Mouse (Mus musculus): ENCODE results near the gene Slc6a12. TPM values are rescaled to one million over a fixed set of nuclear protein-coding genes. Genes with fewer than 3 reads are reported as not detected.

The Slc6a12 gene
- total and polyA plus RNA-seq, 2 experiments, result 86.8 to 172 TPM

DNA sequence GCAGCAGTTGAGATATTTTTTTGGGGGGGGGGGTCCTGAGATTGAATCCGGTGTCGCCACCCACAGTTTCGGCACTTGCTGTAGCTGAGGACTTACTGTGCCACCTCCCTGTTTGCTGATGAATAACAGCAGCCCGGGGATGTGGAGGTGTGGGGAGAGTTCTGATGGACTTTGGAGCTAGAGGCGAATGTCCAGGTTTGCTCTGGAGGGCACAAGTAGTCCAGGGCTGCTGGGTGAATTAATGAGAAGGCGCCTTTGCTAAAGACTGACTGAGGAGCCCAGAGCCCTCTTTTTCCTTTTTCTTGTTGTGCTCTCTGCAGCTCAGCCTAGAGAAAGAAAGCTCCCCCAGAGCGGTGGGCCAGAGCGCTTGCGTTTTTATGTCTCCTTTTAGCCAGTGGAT is 38.2 kb upstream of the Slc6a12 start:
- Histone ChIP-seq H3K36me3 (ENCODE audit: control insufficient read depth, insufficient read depth, low read length) (no peaks in the 10 kb centered on the region), H3K27ac (replicated peaks; ENCODE audit: insufficient read depth, low read depth, low read length) (peak overlapping the region; percentile 100), H3K27me3 (ENCODE audit: control insufficient read depth, insufficient read depth, low read length) (no peaks in the 10 kb centered on the region), H3K4me3 (ENCODE audit: insufficient read depth, low read depth, low read length) (peak overlapping the region; percentile 59), H3K9ac (ENCODE audit: low read depth, low read length) (peak overlapping the region; percentile 87), H3K4me1 (ENCODE audit: control insufficient read depth, insufficient read depth, low read length) (peaks cover 38% of the 10 kb centered on the region), H3K79me2 (ENCODE audit: control insufficient read depth, insufficient read depth, low read length) (peaks cover 6% of the 10 kb centered on the region; the same call in 1 of the 2 replicates)
- 22% methylated on average over 9 of the region's 9 CpGs for WGBS
- TF ChIP-seq POLR2A (IDR thresholded peaks at IDR 0.05; ENCODE audit: extremely low read depth, insufficient read depth, low read length) (0 out of 2 replicates have a peak, but pooled peaks have one; percentile 5), CTCF (IDR thresholded peaks at IDR 0.05; ENCODE audit: low read depth, low read length) (no peak)
- DNase-seq (ENCODE audit: extremely low read depth, low read depth, low spot score), result peak; percentile 96

GRCm38 (mm10) chr6:121305571-121305970 is 37.3 kb upstream of the Slc6a12 start:
- Histone ChIP-seq H3K4me1 (ENCODE audit: control insufficient read depth, insufficient read depth, low read length) (peaks cover 44% of the 10 kb centered on the region), H3K36me3 (ENCODE audit: control insufficient read depth, insufficient read depth, low read length) (no peaks in the 10 kb centered on the region), H3K27ac (replicated peaks; ENCODE audit: insufficient read depth, low read depth, low read length) (peak overlapping the region; percentile 100), H3K27me3 (ENCODE audit: control insufficient read depth, insufficient read depth, low read length) (no peaks in the 10 kb centered on the region), H3K4me3 (ENCODE audit: insufficient read depth, low read depth, low read length) (no peak overlapping the region), H3K79me2 (ENCODE audit: control insufficient read depth, insufficient read depth, low read length) (peaks cover 6% of the 10 kb centered on the region; the same call in 1 of the 2 replicates), H3K9ac (ENCODE audit: low read depth, low read length) (peak overlapping the region; percentile 84)
- WGBS, result 23% methylated on average over 3 of the region's 3 CpGs
- DNase-seq (ENCODE audit: extremely low read depth, low read depth, low spot score), result peak; percentile 99
- no peak for TF ChIP-seq POLR2A (IDR thresholded peaks at IDR 0.05; ENCODE audit: extremely low read depth, insufficient read depth, low read length)
- TF ChIP-seq CTCF (IDR thresholded peaks at IDR 0.05; ENCODE audit: low read depth, low read length), result no peak

DNA sequence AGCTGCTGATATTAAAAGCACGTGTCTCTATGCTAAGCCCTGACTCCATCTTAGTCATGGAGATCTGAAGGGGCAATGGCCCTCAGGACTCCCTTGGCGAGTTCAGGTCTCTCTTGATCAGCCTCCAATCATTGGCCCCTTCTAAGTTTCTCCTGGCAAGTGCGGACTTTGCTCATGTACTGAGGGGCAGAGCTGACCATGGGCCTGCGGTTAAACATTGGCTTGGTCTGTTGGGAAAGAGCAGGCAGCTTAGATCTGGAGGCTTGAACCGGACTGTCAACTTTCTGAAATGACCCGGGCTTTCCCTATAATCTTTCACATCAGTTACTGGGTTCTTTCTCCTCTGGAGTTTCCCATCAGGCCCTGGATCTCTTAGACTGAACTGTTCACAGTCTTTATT is 31.9 kb upstream of the Slc6a12 start:
- no peak for TF ChIP-seq CTCF (IDR thresholded peaks at IDR 0.05; ENCODE audit: low read depth, low read length)
- TF ChIP-seq POLR2A (IDR thresholded peaks at IDR 0.05; ENCODE audit: extremely low read depth, insufficient read depth, low read length), result no peak
- Histone ChIP-seq H3K9ac (ENCODE audit: low read depth, low read length) (no peak overlapping the region), H3K27me3 (ENCODE audit: control insufficient read depth, insufficient read depth, low read length) (no peaks in the 10 kb centered on the region), H3K36me3 (ENCODE audit: control insufficient read depth, insufficient read depth, low read length) (peaks cover 6% of the 10 kb centered on the region; the same call in 1 of the 2 replicates), H3K4me3 (ENCODE audit: insufficient read depth, low read depth, low read length) (no peak overlapping the region), H3K4me1 (ENCODE audit: control insufficient read depth, insufficient read depth, low read length) (peaks cover 39% of the 10 kb centered on the region), H3K79me2 (ENCODE audit: control insufficient read depth, insufficient read depth, low read length) (peaks cover 18% of the 10 kb centered on the region; the same call in 1 of the 2 replicates), H3K27ac (replicated peaks; ENCODE audit: insufficient read depth, low read depth, low read length) (peak overlapping the region; percentile 79)
- WGBS, result 18% methylated on average over 6 of the region's 6 CpGs
- peak; percentile 97 for DNase-seq (ENCODE audit: extremely low read depth, low read depth, low spot score)

GRCm38 (mm10) chr6:121319099-121319498 is 23.8 kb upstream of the Slc6a12 start:
- Histone ChIP-seq H3K4me3 (ENCODE audit: insufficient read depth, low read depth, low read length) (no peak overlapping the region), H3K27me3 (ENCODE audit: control insufficient read depth, insufficient read depth, low read length) (no peaks in the 10 kb centered on the region), H3K79me2 (ENCODE audit: control insufficient read depth, insufficient read depth, low read length) (peaks cover 16% of the 10 kb centered on the region; the same call in 1 of the 2 replicates), H3K4me1 (ENCODE audit: control insufficient read depth, insufficient read depth, low read length) (peaks cover 1% of the 10 kb centered on the region; the same call in 1 of the 2 replicates), H3K27ac (replicated peaks; ENCODE audit: insufficient read depth, low read depth, low read length) (no peak overlapping the region), H3K9ac (ENCODE audit: low read depth, low read length) (no peak overlapping the region), H3K36me3 (ENCODE audit: control insufficient read depth, insufficient read depth, low read length) (peaks cover 60% of the 10 kb centered on the region)
- DNase-seq (ENCODE audit: extremely low read depth, low read depth, low spot score), result no peak
- 53% methylated on average over 6 of the region's 6 CpGs for WGBS
- no peak for TF ChIP-seq POLR2A (IDR thresholded peaks at IDR 0.05; ENCODE audit: extremely low read depth, insufficient read depth, low read length)
- TF ChIP-seq CTCF (IDR thresholded peaks at IDR 0.05; ENCODE audit: low read depth, low read length), result peak; percentile 74

DNA sequence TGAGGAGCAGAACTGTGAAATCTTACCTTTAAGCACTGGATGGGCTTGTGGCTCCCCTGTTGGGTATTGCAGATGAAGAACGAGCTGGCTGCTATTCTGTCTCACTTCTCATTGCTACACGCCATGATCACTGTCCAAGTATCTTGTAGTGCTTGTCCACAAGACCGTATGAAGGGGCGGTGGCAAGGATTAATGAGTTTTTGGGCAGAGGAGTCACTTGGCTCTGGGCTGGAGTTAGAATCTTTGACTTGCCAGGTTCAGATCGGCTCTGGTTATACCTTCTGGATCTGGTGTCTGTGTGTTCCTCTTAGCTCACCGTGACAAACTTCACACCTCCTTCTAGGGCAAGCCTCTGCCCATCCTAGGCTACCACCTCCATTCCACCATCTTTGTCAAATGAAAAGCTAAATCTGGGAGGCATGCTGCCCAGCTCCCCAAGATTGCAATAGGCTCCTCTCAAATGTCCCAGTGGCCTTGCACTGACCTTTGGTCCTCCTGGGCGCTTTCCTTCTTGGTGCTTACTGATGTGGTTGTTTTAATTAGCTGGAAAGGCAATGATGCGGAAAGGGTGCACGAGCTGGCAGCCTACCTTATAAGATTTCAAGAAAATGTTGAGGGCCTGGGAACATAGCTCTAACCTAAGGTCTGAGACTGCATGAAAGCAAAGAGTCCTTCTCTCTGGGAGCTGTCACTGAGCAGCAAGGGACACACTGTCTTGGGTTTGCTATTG is 20.3 kb upstream of the Slc6a12 start:
- H3K36me3 ChIP-seq (ENCODE audit: control insufficient read depth, insufficient read depth, low read length), result peaks cover 70% of the 10 kb centered on the region

GRCm38 (mm10) chr6:121325298-121325697 is 17.6 kb upstream of the Slc6a12 start:
- H3K79me2 ChIP-seq (ENCODE audit: control insufficient read depth, insufficient read depth, low read length), result no peaks in the 10 kb centered on the region
- H3K4me1 ChIP-seq (ENCODE audit: control insufficient read depth, insufficient read depth, low read length), result peaks cover 16% of the 10 kb centered on the region
- no peak overlapping the region for H3K4me3 ChIP-seq (ENCODE audit: insufficient read depth, low read depth, low read length)
- WGBS, result 92% methylated on average over 3 of the region's 3 CpGs
- peaks cover 54% of the 10 kb centered on the region for H3K36me3 ChIP-seq (ENCODE audit: control insufficient read depth, insufficient read depth, low read length)
- no peak for DNase-seq (ENCODE audit: extremely low read depth, low read depth, low spot score)
- no peaks in the 10 kb centered on the region for H3K27me3 ChIP-seq (ENCODE audit: control insufficient read depth, insufficient read depth, low read length)
- no peak overlapping the region for H3K9ac ChIP-seq (ENCODE audit: low read depth, low read length)
- TF ChIP-seq CTCF (IDR thresholded peaks at IDR 0.05; ENCODE audit: low read depth, low read length) (no peak), POLR2A (IDR thresholded peaks at IDR 0.05; ENCODE audit: extremely low read depth, insufficient read depth, low read length) (no peak)
- H3K27ac ChIP-seq (replicated peaks; ENCODE audit: insufficient read depth, low read depth, low read length), result no peak overlapping the region

More for the DNA sequence above, 20.3 kb upstream of the Slc6a12 start:
- Histone ChIP-seq H3K4me3 (ENCODE audit: insufficient read depth, low read depth, low read length) (no peak overlapping the region), H3K79me2 (ENCODE audit: control insufficient read depth, insufficient read depth, low read length) (peaks cover 4% of the 10 kb centered on the region; the same call in 1 of the 2 replicates), H3K4me1 (ENCODE audit: control insufficient read depth, insufficient read depth, low read length) (peaks cover 3% of the 10 kb centered on the region), H3K27ac (replicated peaks; ENCODE audit: insufficient read depth, low read depth, low read length) (no peak overlapping the region), H3K9ac (ENCODE audit: low read depth, low read length) (no peak overlapping the region), H3K27me3 (ENCODE audit: control insufficient read depth, insufficient read depth, low read length) (no peaks in the 10 kb centered on the region)
- no peak for DNase-seq (ENCODE audit: extremely low read depth, low read depth, low spot score)
- TF ChIP-seq CTCF (IDR thresholded peaks at IDR 0.05; ENCODE audit: low read depth, low read length) (no peak), POLR2A (IDR thresholded peaks at IDR 0.05; ENCODE audit: extremely low read depth, insufficient read depth, low read length) (no peak)
- 81% methylated on average over 9 of the region's 9 CpGs for WGBS
